Mouse (Mus musculus) neural tube, embryonic 14.5 days (tissue): ENCODE measurements around the gene Alox5ap. TPM values are rescaled to one million over a fixed set of nuclear protein-coding genes. Genes with fewer than 3 reads are reported as not detected.
A peak's percentile ranks its signal among the peaks of the same experiment; 100 is the strongest.

Source experiments
- ATAC-seq: fragments of 200-750 bp; cut with Nextera tagmentation; 2 replicates; pipeline ENCODE4 v1.8.0; 2017; ENCODE audit warnings: low read depth, mild to moderate bottlenecking, moderate TSS enrichment, moderate library complexity
- H3K27ac ChIP-seq: fragments of 300-500 bp; sonication (generic); 2 replicates; pipeline ENCODE4 v1.5.1; 2014; ENCODE audit warnings: low read depth, mild to moderate bottlenecking, control low read depth, low read length, moderate library complexity, mixed read lengths
- H3K27me3 ChIP-seq: fragments of 300-500 bp; sonication (generic); 2 replicates; pipeline ENCODE4 v1.6.1; 2014; ENCODE audit warnings: low read length; ENCODE audit not compliant: control insufficient read depth, insufficient read depth
- H3K36me3 ChIP-seq: fragments of 300-500 bp; sonication (generic); 2 replicates; pipeline ENCODE4 v1.6.1; 2014; ENCODE audit warnings: low read length, mixed read lengths; ENCODE audit not compliant: control insufficient read depth, insufficient read depth
- H3K4me1 ChIP-seq: fragments of 300-500 bp; sonication (generic); 2 replicates; pipeline ENCODE4 v1.6.1; 2014; ENCODE audit warnings: low read length; ENCODE audit not compliant: control insufficient read depth, insufficient read depth
- H3K4me2 ChIP-seq: fragments of 300-500 bp; sonication (generic); 2 replicates; pipeline ENCODE4 v1.6.1; 2014; ENCODE audit warnings: mild to moderate bottlenecking, low read depth, low read length, control low read depth
- H3K4me3 ChIP-seq: fragments of 300-500 bp; sonication (generic); 2 replicates; pipeline ENCODE4 v1.5.1; 2014; ENCODE audit warnings: low read depth, low read length, control low read depth, mixed read lengths
- H3K9ac ChIP-seq: fragments of 300-500 bp; sonication (generic); replicated peaks from 2 replicates; pipeline ENCODE4 v1.6.1; 2014; ENCODE audit warnings: low read depth, mild to moderate bottlenecking, control low read depth, low read length, mixed read lengths
- H3K9me3 ChIP-seq: fragments of 300-500 bp; sonication (generic); 2 replicates; pipeline ENCODE4 v1.6.1; 2016; ENCODE audit warnings: low read length; ENCODE audit not compliant: control insufficient read depth
- WGBS: fragments of 180-500 bp; shearing (Covaris S2); extraction: QIAGEN DNeasy Blood & Tissue Kit; methylation state at CpG from one replicate; pipeline ENCODE4 v1.1.7; 2014; 5-methylcytosine and 5-hydroxymethylcytosine counted together
- polyA plus RNA-seq: library from polyadenylated mRNA; unstranded; fragments of >200 nt; fragmentation: Nextera tagmentation; extraction: Ambion mirVana; gene quantifications from 2 replicates; pipeline ENCODE4 v1.2.1, GENCODE M21; 2014

Gene Alox5ap
- 11.0 and 13.3 TPM in 2 replicates for polyA plus RNA-seq

- no peaks in the 10 kb centered on the region for H3K27me3 ChIP-seq
- WGBS, result 58% methylated on average over 4 of the region's 4 CpGs
Measured at GRCm38 (mm10) chr5:149264405-149264804, at the start of gene Alox5ap. Gene Alox5ap, plus strand, starts transcription at chr5:149264767.

GRCm38 (mm10) chr5:149215540-149215939 lies 49.0 kb upstream of the Alox5ap start:
- Histone ChIP-seq H3K27me3 (no peaks in the 10 kb centered on the region), H3K4me1 (no peaks in the 10 kb centered on the region), H3K4me2 (no peak overlapping the region), H3K9ac (no peak overlapping the region), H3K36me3 (peaks cover 31% of the 10 kb centered on the region), H3K4me3 (no peak overlapping the region), H3K9me3 (no peaks in the 10 kb centered on the region), H3K27ac (no peak overlapping the region)
- ATAC-seq, result no peak
- WGBS, result over 99% methylated on average over 7 of the region's 7 CpGs

More at GRCm38 (mm10) chr5:149264405-149264804, at the start of gene Alox5ap:
- ATAC-seq, result no peak
- Histone ChIP-seq H3K27ac (no peak within 1 kb of the TSS), H3K36me3 (no peaks in the 10 kb centered on the region), H3K9me3 (no peaks in the 10 kb centered on the region), H3K4me2 (no peak within 1 kb of the TSS), H3K4me1 (peaks cover 2% of the 10 kb centered on the region), H3K4me3 (no peak within 1 kb of the TSS), H3K9ac (no peak within 1 kb of the TSS)

GRCm38 (mm10) chr5:149217524-149218357 lies 46.8 kb upstream of the Alox5ap start:
- Histone ChIP-seq H3K27me3 (no peaks in the 10 kb centered on the region), H3K4me1 (no peaks in the 10 kb centered on the region), H3K4me2 (no peak overlapping the region), H3K27ac (no peak overlapping the region), H3K36me3 (peaks cover 22% of the 10 kb centered on the region), H3K9ac (no peak overlapping the region), H3K4me3 (no peak overlapping the region), H3K9me3 (no peaks in the 10 kb centered on the region)
- 91% methylated on average over 6 of the region's 6 CpGs for WGBS
- no peak for ATAC-seq

GRCm38 (mm10) chr5:149219493-149219892 lies 45.1 kb upstream of the Alox5ap start:
- H3K9me3 ChIP-seq, result no peaks in the 10 kb centered on the region
- 90% methylated on average over 3 of the region's 3 CpGs for WGBS
- no peak overlapping the region for H3K4me2 ChIP-seq
- no peak overlapping the region for H3K27ac ChIP-seq
- no peak overlapping the region for H3K9ac ChIP-seq
- H3K4me1 ChIP-seq, result no peaks in the 10 kb centered on the region
- no peaks in the 10 kb centered on the region for H3K27me3 ChIP-seq
- H3K36me3 ChIP-seq, result peaks cover 5% of the 10 kb centered on the region
- H3K4me3 ChIP-seq, result no peak overlapping the region
- no peak for ATAC-seq

- no peak for ATAC-seq
- 94% methylated on average over 4 of the region's 4 CpGs for WGBS
- Histone ChIP-seq H3K9ac (no peak overlapping the region), H3K27me3 (no peaks in the 10 kb centered on the region), H3K4me2 (no peak overlapping the region), H3K27ac (no peak overlapping the region), H3K4me3 (no peak overlapping the region), H3K36me3 (no peaks in the 10 kb centered on the region; the same call in 1 of the 2 replicates), H3K4me1 (no peaks in the 10 kb centered on the region), H3K9me3 (no peaks in the 10 kb centered on the region)
Measured at GRCm38 (mm10) chr5:149221355-149221754, 43.2 kb upstream of the Alox5ap start.

- Histone ChIP-seq H3K4me1 (no peaks in the 10 kb centered on the region), H3K4me3 (no peak overlapping the region), H3K27me3 (no peaks in the 10 kb centered on the region), H3K4me2 (no peak overlapping the region), H3K36me3 (no peaks in the 10 kb centered on the region), H3K27ac (no peak overlapping the region), H3K9ac (no peak overlapping the region), H3K9me3 (no peaks in the 10 kb centered on the region)
- ATAC-seq, result no peak
- WGBS, result 16% methylated on average over 7 of the region's 7 CpGs
Measured at GRCm38 (mm10) chr5:149224666-149225065, 39.9 kb upstream of the Alox5ap start.

GRCm38 (mm10) chr5:149228700-149229618 lies 35.6 kb upstream of the Alox5ap start:
- no peaks in the 10 kb centered on the region for H3K27me3 ChIP-seq
- no peaks in the 10 kb centered on the region for H3K4me1 ChIP-seq
- whole genome bisulfite sequencing, result 3% methylated on average over 55 of the region's 55 CpGs
- H3K4me2 ChIP-seq, result peak overlapping the region; percentile 42
- peak overlapping the region; percentile 43 for H3K4me3 ChIP-seq
- H3K27ac ChIP-seq, result peak overlapping the region; percentile 72
- H3K9me3 ChIP-seq, result no peaks in the 10 kb centered on the region
- ATAC-seq, result peak; percentile 98
- H3K9ac ChIP-seq, result peak overlapping the region; percentile 30
- H3K36me3 ChIP-seq, result no peaks in the 10 kb centered on the region

- Histone ChIP-seq H3K4me3 (peak overlapping the region; percentile 43), H3K27ac (peak overlapping the region; percentile 72; the same call in 1 of the 2 replicates), H3K27me3 (no peaks in the 10 kb centered on the region), H3K4me2 (peak overlapping the region; percentile 42), H3K9me3 (no peaks in the 10 kb centered on the region), H3K4me1 (no peaks in the 10 kb centered on the region), H3K9ac (no peak overlapping the region; the same call in 1 of the 2 replicates), H3K36me3 (no peaks in the 10 kb centered on the region)
- ATAC-seq, result peak; percentile 19
- WGBS, result 75% methylated on average over 18 of the region's 18 CpGs
Measured at GRCm38 (mm10) chr5:149229619-149230339, 34.8 kb upstream of the Alox5ap start.
